Mouse (Mus musculus) heart, adult 18-20 months (tissue): ENCODE results near the gene Pten. TPM values are rescaled to one million over a fixed set of nuclear protein-coding genes. Genes with fewer than 3 reads are reported as not detected.
A peak's percentile ranks its signal among the peaks of the same experiment; 100 is the strongest.
"Not testable (repeated sequence)": the region's sequence is repeated elsewhere in the genome, so short reads cannot be mapped to it uniquely, and the experiment has no call there.

Experiments
- DNase-seq, 2 experiments: peaks; one replicate each; pipeline ENCODE4 v3.0.0; 2021 to 2022; ENCODE audit warnings: mixed read lengths in 1 of 2
- total RNA-seq, 2 experiments: library from RNA; stranded (reverse); gene quantifications; 2 replicates each; pipeline ENCODE4 v1.2.3; 2021

The Pten gene
- total RNA-seq, 2 experiments from 2014 or later, result 59.0 to 60.3 TPM

GRCm38 (mm10) chr19:32808690-32809089, 51.4 kb downstream of the Pten start:
- no peak for DNase-seq

DNA sequence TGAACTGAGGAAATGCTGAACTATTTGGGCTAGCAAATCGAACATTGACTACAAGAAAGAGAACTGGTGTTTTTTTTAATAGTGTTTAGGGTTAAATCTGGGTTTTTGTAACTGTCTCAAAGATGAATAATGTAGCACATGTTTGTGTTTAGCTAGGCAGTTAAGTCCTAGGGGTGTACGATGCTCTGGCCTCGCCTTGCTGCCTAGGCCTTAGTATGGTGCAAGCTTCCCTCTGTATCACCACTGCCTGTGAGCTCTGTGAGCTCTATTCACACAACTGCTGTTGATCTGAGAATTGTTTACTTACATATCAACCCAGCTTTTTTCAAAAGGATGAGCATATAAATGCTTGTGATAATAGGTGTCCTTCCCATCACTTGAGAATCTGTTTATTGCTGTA, 51.8 kb downstream of the Pten start:
- DNase-seq, result no peak

- DNase-seq, result no peak
Measured at GRCm38 (mm10) chr19:32818759-32819158, 61.5 kb downstream of the Pten start.

GRCm38 (mm10) chr19:32822959-32823358, 65.7 kb downstream of the Pten start:
- DNase-seq, result not testable (repeated sequence)

GRCm38 (mm10) chr19:32826616-32827015, 69.3 kb downstream of the Pten start:
- no peak for DNase-seq

GRCm38 (mm10) chr19:32829871-32830270, 72.6 kb downstream of the Pten start:
- DNase-seq, result no peak

GRCm38 (mm10) chr19:32831286-32831685, 74.0 kb downstream of the Pten start:
- no peak for DNase-seq

DNA sequence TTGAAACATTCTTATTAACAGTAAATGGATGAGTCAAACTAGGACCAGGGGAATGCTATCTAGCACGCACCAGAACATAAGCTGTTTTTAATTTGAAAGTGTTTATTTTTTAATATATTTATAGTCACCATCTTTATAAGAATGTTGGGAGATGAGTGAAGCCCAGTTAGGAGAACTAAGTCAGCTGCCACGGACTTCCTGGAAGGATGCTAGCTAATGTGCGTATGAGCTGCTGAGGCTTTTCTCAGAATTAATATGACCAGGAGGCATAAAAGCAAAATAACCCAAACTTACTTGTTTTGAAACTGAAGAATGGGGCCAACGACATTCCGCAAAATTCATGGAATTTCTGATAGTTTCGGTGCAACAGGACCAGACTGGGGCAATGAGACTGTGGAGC, 83.2 kb downstream of the Pten start:
- DNase-seq, result no peak

GRCm38 (mm10) chr19:32844486-32844885, 87.2 kb downstream of the Pten start:
- no peak for DNase-seq

DNA sequence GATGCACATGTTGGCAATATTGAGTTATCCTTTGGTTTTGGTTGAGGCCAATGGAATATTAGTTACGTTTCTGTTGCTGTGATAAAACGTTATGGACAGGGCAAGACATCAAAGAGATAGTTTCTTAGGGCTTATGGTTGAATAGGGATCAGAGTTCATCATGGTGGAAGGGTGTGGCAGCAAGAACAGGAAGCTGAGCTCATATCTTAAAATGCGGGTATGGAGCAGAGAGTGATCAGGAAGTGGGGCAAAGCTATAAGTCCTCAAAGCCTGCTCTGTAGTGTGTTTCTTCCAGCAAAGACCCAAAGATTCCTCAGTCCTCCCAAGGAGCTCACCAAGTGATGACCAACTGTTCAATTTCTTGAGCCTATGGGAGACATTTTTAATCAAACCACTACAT, 90.7 kb downstream of the Pten start:
- no peak for DNase-seq

GRCm38 (mm10) chr19:32852306-32852705, 95.0 kb downstream of the Pten start:
- DNase-seq, result no peak

- no peak for DNase-seq
Measured at GRCm38 (mm10) chr19:32861675-32862575, 104.6 kb downstream of the Pten start.

DNA sequence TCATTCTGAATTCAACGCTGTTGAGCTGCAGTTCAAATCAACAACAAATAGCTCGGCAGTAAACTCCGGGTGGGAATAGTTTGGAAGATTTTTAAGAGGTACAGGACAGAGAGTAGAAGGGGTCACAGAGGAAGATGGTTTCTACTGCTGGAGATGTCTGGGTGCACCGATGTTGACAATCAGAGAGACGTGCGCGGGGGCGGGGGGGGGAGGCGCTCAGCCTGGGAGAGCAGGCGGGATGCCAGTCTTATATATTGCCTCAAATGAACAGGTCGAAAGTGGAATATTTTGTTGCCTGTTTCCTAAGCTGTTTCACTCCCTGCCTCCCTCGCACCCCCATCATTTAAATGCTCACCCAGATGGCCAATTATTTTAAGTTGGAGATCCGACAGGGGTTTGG, 109.5 kb downstream of the Pten start:
- DNase-seq, result no peak

DNA sequence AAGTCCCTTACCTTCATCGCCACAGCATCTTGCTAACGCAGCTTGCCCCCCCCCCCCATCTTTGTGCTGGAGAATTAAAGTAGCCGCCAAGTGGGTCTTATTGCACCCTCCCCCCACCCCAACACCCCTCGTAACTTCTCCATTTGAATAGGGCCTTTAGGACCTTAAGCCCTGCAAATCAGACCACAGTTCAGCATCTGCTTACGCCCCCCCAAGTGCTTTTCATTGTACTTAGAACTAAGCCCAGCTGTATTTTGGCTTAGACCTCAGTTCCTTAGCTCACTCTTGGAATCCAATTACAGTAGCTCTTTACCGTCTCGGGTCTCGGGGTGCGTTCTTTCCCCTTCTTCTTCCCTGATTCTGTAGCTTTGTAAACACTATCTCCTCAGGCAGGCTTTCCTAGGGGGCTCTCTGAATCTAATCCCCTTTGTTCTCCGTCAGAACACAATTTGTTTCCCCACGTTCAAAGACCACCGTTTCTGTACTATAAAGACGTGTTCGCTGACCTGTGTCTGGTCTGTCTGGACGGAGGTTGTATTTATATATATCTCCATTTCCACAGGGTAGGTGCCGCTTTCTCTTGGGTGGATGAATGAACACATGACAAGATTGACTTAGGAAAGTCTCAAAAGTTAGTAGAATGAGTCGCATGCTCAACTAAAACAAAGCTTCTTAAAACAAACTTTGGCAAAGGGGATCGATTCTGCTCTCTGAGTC, 110.0 kb downstream of the Pten start:
- no peak for DNase-seq

DNA sequence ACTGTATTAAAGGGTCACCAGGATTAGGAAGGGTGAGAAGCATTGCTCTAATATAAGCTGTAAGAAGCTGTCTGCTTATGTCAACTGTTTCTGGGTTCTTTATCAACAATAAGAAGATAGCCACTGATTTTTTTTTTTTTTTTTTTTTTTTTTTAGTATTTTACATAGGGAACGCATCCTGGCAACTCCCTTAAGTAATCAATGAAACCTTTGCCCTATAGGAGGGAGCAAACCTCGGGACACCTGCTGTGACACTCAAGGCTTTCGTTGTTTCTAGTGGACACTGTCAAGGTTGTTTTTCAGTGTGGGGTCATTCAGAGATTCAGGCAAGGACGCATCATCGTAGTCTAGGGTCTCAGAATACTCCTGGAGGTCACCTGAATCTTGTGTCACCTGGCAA, 111.3 kb downstream of the Pten start:
- DNase-seq, result no peak

DNA sequence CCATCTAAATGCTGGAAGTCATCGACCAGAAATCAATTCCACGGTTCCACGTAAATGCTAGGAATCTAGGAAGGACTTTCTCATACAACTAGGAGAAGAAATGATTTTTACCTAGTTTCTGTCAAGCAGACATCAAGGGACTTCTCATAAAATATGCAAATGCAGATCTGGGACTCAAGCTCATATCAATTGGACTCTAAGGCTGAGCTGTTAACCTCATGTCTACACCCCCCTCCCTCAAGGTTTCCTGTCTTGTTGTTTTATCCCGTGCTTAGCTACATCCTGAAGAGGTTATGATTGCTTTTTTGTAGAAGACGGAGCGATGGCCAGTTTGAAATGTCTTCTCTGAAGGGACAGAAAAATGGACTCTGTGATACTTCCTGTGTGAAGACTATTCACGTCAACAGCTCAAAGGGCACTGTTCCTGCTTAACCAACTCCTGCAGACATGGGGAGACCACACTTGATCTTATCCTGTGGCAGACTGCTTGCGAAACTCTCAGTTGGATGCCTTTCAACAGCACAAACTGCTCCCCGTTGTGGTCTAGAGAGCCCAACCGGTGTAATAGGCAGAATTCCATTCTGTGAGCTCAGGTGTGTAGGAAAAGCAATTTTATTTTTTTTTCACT, 111.9 kb downstream of the Pten start:
- peak in 1 of 2 experiments; percentile 38 for DNase-seq

DNA sequence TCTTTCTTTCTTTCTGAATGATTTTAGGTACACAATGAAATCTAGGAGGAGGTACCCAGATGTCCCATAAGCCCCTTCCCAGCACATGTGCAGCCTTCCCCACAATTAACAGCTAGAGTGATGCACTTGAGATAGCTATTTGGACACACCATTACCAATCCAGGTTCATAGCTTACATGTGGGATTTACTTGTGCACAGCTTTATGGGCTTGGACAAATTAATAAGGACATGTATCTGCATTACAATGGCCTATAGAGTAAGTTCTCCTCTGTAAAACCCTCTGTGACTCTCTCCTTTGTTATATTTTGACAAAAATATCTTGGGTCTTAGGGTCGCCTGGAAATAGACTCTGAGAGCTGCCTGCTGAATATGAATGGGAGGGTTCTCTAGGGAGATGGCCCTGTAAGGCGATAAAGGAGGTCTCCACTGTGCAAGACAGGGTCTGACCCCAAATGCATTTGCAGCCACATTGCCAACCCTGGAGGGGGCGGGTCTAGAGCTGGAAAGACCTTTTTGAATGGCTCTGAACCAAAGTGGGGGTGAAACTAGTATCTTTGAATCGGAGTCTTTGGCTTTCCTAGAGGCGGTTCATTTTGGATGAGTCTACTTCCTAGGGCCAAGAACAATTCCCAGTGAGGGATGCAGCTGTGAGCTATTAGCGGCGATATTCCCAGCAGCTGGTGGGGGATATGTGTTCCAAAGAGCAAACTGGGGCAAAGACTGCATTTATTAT, 116.8 kb downstream of the Pten start:
- peak; percentile 58 to 69 for DNase-seq

Other genes starting within 250 kb of the Pten start
- 10 to 100 TPM; 13.1 to 15.2 TPM for gene Papss2, start 161.7 kb upstream of the Pten start, total RNA-seq
- 10 to 100 TPM; 90.5 to 91.8 TPM for gene Atad1, start 17.7 kb upstream of the Pten start, total RNA-seq